Mouse (Mus musculus): ENCODE measurements at regions not wholly inside any gene's neighbourhood (a gene's known extent, or its start where the extent isn't known, plus 50 kb on each side); places are given as distances from the start of the nearest gene placed in this dataset.
"Not testable (repeated sequence)": the region's sequence is repeated elsewhere in the genome, so short reads cannot be mapped to it uniquely, and the experiment has no call there.

DNA sequence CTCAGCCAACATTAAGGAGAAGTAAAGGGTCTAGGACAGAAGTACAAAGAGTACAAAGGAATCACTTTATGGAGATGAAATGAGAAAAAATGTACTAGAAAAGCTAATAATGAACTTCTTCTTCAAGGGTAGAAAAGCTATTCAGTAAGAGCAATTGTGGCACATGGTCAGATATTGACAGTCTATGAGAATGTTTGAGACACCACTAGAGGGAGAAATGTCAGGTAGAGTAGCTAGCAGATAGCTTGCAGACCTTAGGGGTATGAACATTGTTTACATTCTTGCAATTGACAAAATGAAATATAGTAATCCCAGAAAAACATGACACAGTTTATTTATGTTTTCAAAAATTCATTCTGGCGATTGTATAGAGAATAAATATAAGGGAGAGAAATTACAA lies 1066.2 kb upstream of the Sel1l start:
- no peak for DNase-seq (ENCODE audit: low read depth, low spot score)
- Histone ChIP-seq H3K4me3 (ENCODE audit: insufficient read depth in 1 of 2, low read depth in 1 of 2, low read length in 2 of 2, poor library complexity in 1 of 2, severe bottlenecking in 1 of 2) (no peak overlapping the region), H3K9ac (ENCODE audit: insufficient read depth, low read depth, low read length, poor library complexity, severe bottlenecking) (no peak overlapping the region), H3K9me3 (ENCODE audit: control insufficient read depth, insufficient read depth, low read depth, low read length) (no peaks in the 10 kb centered on the region), H3K4me1 (ENCODE audit: control insufficient read depth in 2 of 2, insufficient read depth in 2 of 2, low read length in 2 of 2, poor library complexity in 1 of 2) (no peaks in the 10 kb centered on the region), H3K36me3 (ENCODE audit: control insufficient read depth, insufficient read depth, low read length, poor library complexity, severe bottlenecking) (no peaks in the 10 kb centered on the region), H3K27ac (ENCODE audit: insufficient read depth, low read depth, low read length, poor library complexity, severe bottlenecking) (no peak overlapping the region)
- in situ Hi-C loops (cut with MboI; ENCODE audit: low sequenced_read_pairs in 2 of 2, unreplicated experiment in 2 of 2) = no loop called here
- no peak for TF ChIP-seq ZNF384 (IDR thresholded peaks at IDR 0.05; ENCODE audit: low read depth, low read length)
- TF ChIP-seq CHD2 (IDR thresholded peaks at IDR 0.05; ENCODE audit: low read depth, low read length) = no peak
- no peak for TF ChIP-seq MAFK (IDR thresholded peaks at IDR 0.05; ENCODE audit: insufficient read depth, low read depth, low read length)
- TF ChIP-seq ZC3H11A (IDR thresholded peaks at IDR 0.05; ENCODE audit: borderline replicate concordance, low read depth, low read length) = no peak
- no peak for TF ChIP-seq HCFC1 (IDR thresholded peaks at IDR 0.05; ENCODE audit: borderline replicate concordance, insufficient read depth, low read length)

DNA sequence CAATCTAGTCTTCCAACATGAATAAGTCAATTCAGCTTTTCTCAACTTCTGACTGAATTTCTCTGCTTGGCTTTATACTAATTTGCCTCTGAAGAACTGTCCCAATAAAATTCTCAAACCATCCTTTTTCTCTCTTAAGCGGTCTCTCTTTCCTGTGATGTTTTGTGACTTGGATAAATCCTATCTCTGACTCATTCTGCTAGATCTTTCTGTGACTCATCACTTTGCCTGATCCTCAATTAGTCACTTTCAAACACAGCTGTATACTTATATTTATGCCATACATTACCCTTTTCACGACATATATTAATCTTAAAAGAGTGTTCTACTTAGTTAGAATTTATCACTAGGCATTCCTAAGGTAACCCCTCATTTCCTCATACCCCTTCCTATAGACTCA lies 1055.4 kb upstream of the Sel1l start:
- TF ChIP-seq MAFK (IDR thresholded peaks at IDR 0.05; ENCODE audit: insufficient read depth, low read depth, low read length) (no peak), CHD2 (IDR thresholded peaks at IDR 0.05; ENCODE audit: low read depth, low read length) (no peak), ZNF384 (IDR thresholded peaks at IDR 0.05; ENCODE audit: low read depth, low read length) (no peak), HCFC1 (IDR thresholded peaks at IDR 0.05; ENCODE audit: borderline replicate concordance, insufficient read depth, low read length) (no peak), ZC3H11A (IDR thresholded peaks at IDR 0.05; ENCODE audit: borderline replicate concordance, low read depth, low read length) (no peak)
- H3K36me3 ChIP-seq (ENCODE audit: control insufficient read depth, insufficient read depth, low read length, poor library complexity, severe bottlenecking) = no peaks in the 10 kb centered on the region
- H3K9me3 ChIP-seq (ENCODE audit: control insufficient read depth, insufficient read depth, low read depth, low read length) = no peaks in the 10 kb centered on the region
- in situ Hi-C loops (cut with MboI; ENCODE audit: low sequenced_read_pairs in 2 of 2, unreplicated experiment in 2 of 2) = no loop called here
- no peak overlapping the region for H3K27ac ChIP-seq (ENCODE audit: insufficient read depth, low read depth, low read length, poor library complexity, severe bottlenecking)
- DNase-seq (ENCODE audit: low read depth, low spot score) = no peak
- no peaks in the 10 kb centered on the region for H3K4me1 ChIP-seq (ENCODE audit: control insufficient read depth in 2 of 2, insufficient read depth in 2 of 2, low read length in 2 of 2, poor library complexity in 1 of 2)
- no peak overlapping the region for H3K9ac ChIP-seq (ENCODE audit: insufficient read depth, low read depth, low read length, poor library complexity, severe bottlenecking)
- H3K4me3 ChIP-seq (ENCODE audit: insufficient read depth in 1 of 2, low read depth in 1 of 2, low read length in 2 of 2, poor library complexity in 1 of 2, severe bottlenecking in 1 of 2) = no peak overlapping the region

GRCm38 (mm10) chr12:92892315-92892714 lies 1043.4 kb upstream of the Sel1l start:
- Histone ChIP-seq H3K27ac (ENCODE audit: insufficient read depth, low read depth, low read length, poor library complexity, severe bottlenecking) (no peak overlapping the region), H3K36me3 (ENCODE audit: control insufficient read depth, insufficient read depth, low read length, poor library complexity, severe bottlenecking) (no peaks in the 10 kb centered on the region), H3K9me3 (ENCODE audit: control insufficient read depth, insufficient read depth, low read depth, low read length) (no peaks in the 10 kb centered on the region), H3K9ac (ENCODE audit: insufficient read depth, low read depth, low read length, poor library complexity, severe bottlenecking) (no peak overlapping the region), H3K4me3 (ENCODE audit: insufficient read depth in 1 of 2, low read depth in 1 of 2, low read length in 2 of 2, poor library complexity in 1 of 2, severe bottlenecking in 1 of 2) (no peak overlapping the region), H3K4me1 (ENCODE audit: control insufficient read depth in 2 of 2, insufficient read depth in 2 of 2, low read length in 2 of 2, poor library complexity in 1 of 2) (no peaks in the 10 kb centered on the region)
- DNase-seq (ENCODE audit: low read depth, low spot score) = no peak
- in situ Hi-C loops (cut with MboI; ENCODE audit: low sequenced_read_pairs in 2 of 2, unreplicated experiment in 2 of 2) = no loop called here
- TF ChIP-seq HCFC1 (IDR thresholded peaks at IDR 0.05; ENCODE audit: borderline replicate concordance, insufficient read depth, low read length) = no peak
- no peak for TF ChIP-seq MAFK (IDR thresholded peaks at IDR 0.05; ENCODE audit: insufficient read depth, low read depth, low read length)
- no peak for TF ChIP-seq CHD2 (IDR thresholded peaks at IDR 0.05; ENCODE audit: low read depth, low read length)
- no peak for TF ChIP-seq ZNF384 (IDR thresholded peaks at IDR 0.05; ENCODE audit: low read depth, low read length)
- no peak for TF ChIP-seq ZC3H11A (IDR thresholded peaks at IDR 0.05; ENCODE audit: borderline replicate concordance, low read depth, low read length)

DNA sequence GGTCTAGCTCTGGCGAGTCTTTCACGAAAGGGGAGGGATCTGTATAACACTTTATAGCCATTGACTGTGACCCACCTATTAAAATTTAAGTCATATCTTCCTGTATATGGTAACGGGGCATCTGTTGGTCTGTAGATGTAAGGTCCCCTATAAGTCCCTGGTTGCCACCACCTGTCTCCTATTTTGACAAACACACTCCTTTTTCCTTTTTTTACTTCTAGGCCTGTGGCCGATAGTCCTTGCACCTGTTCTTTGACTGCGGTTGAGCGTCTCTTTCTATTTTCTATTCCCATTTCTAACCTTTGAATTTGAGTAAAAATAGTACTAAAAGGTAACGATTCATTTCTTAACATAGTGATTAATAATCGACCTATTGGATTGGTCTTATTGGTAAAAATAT lies 1042.7 kb upstream of the Sel1l start:
- H3K9ac ChIP-seq (ENCODE audit: insufficient read depth, low read depth, low read length, poor library complexity, severe bottlenecking); H3K9me3 ChIP-seq (ENCODE audit: control insufficient read depth, insufficient read depth, low read depth, low read length); H3K4me1 ChIP-seq (ENCODE audit: control insufficient read depth in 2 of 2, insufficient read depth in 2 of 2, low read length in 2 of 2, poor library complexity in 1 of 2); DNase-seq (ENCODE audit: low read depth, low spot score); H3K27ac ChIP-seq (ENCODE audit: insufficient read depth, low read depth, low read length, poor library complexity, severe bottlenecking); H3K4me3 ChIP-seq (ENCODE audit: insufficient read depth in 1 of 2, low read depth in 1 of 2, low read length in 2 of 2, poor library complexity in 1 of 2, severe bottlenecking in 1 of 2); in situ Hi-C loops (cut with MboI; ENCODE audit: low sequenced_read_pairs in 2 of 2, unreplicated experiment in 2 of 2); H3K36me3 ChIP-seq (ENCODE audit: control insufficient read depth, insufficient read depth, low read length, poor library complexity, severe bottlenecking): not testable (repeated sequence)

GRCm38 (mm10) chr12:92891126-92891525 lies 1042.2 kb upstream of the Sel1l start:
- H3K4me3 ChIP-seq (ENCODE audit: insufficient read depth in 1 of 2, low read depth in 1 of 2, low read length in 2 of 2, poor library complexity in 1 of 2, severe bottlenecking in 1 of 2); H3K36me3 ChIP-seq (ENCODE audit: control insufficient read depth, insufficient read depth, low read length, poor library complexity, severe bottlenecking); H3K4me1 ChIP-seq (ENCODE audit: control insufficient read depth in 2 of 2, insufficient read depth in 2 of 2, low read length in 2 of 2, poor library complexity in 1 of 2); H3K27ac ChIP-seq (ENCODE audit: insufficient read depth, low read depth, low read length, poor library complexity, severe bottlenecking); DNase-seq (ENCODE audit: low read depth, low spot score); H3K9me3 ChIP-seq (ENCODE audit: control insufficient read depth, insufficient read depth, low read depth, low read length); H3K9ac ChIP-seq (ENCODE audit: insufficient read depth, low read depth, low read length, poor library complexity, severe bottlenecking); in situ Hi-C loops (cut with MboI; ENCODE audit: low sequenced_read_pairs in 2 of 2, unreplicated experiment in 2 of 2): not testable (repeated sequence)

Measured in ES-E14 (cell line).